Mouse (Mus musculus) ovary, adult 2 months (tissue): ENCODE results near the gene Tex9. TPM values are rescaled to one million over a fixed set of nuclear protein-coding genes. Genes with fewer than 3 reads are reported as not detected.

Experiments used
- polyA plus RNA-seq: library from polyadenylated mRNA; depleted of rRNA; stranded (reverse); fragments of >200 nt; gene quantifications from 2 replicates; pipeline ENCODE4 v1.2.3, GENCODE M21; 2012; rRNA removed

The Tex9 gene
- 2.8 and 3.3 TPM in 2 replicates for polyA plus RNA-seq

DNA sequence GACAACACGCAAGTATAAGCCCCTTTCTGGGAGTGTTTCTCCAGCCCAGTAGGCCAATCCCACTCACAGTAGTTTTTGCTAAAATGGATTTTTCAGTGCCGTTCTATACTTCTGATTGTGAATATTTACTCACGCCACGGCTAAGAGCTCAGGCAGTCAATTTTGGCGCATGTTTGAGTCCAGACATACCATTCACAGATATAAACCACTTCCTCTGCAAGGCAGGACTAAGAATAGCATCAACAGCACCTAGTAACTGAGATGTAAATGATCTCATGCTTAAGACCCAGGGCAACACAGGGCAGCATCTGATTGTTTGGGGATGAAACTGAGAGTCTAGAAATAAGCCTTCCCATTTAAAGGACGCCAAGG, at the start of gene Tex9:
Gene Tex9 (minus strand): TSS at position 19 of the 372 bp plus-strand sequence.

DNA sequence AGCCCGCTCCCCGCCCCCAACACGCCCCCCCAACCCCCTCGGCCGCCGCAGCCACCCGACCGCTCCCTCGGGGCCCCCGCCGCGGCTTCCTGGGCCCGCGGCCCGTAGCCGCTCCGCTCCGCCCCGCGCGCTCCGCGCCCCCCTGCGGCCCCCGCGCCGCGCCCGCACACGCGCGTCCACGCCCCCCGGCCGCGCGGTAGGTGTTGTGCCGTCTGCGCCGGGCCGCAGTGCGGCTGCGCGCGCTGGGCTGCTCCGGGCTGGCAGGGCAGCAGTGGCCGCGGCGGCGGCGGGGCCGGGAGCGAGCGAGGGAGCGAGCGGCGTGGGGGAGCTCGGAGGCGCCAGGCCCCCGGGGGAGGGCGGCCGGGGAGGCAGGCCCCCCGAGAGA, 40.0 kb upstream of the Tex9 start, which contains the start of gene Rfx7:
Gene Rfx7 (plus strand): TSS at position 245 of the 385 bp plus-strand sequence.

DNA sequence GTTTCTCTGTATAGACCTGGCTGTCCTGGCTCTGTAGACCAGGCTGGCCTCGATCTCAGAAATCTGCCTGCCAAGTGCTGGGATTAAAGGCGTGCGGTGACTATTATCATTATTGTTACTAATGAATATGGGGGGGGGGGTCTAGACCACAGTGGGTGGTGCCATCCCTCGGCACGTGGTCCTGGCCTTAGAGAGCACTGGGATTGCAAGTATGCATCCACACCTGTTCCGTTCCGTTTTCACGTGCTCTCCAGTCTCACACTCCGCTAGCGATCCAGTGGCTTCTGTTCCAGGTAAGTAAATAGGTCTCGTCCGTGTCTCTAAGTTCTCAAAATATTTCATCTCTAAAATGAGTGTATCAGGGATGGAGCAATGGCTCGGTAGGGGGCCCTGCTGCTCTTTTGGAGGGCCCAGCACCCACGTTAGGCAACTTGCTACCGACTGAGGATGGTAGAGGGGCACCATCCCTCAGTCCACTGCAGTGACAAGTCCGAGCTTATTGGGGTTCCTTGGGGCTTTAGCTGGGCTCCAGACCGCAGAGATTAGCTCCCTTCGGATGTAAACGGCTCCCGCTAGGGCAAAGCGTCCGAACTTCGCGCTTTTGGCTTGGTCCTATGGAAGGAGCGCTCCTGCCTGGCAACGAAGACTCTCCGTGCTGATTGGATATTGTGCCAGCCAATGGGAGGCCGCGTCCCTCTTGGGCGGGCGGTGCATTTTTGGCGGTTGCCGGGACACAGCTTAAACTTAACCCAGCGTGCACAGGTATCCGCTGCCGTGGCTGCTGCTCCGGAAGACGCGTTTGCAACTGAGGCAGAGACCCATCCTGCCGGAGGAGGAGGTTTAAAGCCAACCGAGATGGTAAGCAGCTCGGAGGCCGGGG, 54.0 kb downstream of the Tex9 start, which contains the start of gene Mns1:
Gene Mns1 (plus strand): TSS at position 190 of the 880 bp plus-strand sequence.

Other genes starting within 250 kb of the Tex9 start
- 8.8 and 9.1 TPM in 2 replicates for gene Zfp280d, start 217.4 kb downstream of the Tex9 start, polyA plus RNA-seq
- gene Mns1, start 54.2 kb downstream of the Tex9 start, polyA plus RNA-seq = 1.7 and 1.9 TPM in 2 replicates
- 5.8 and 7.3 TPM in 2 replicates for gene Rfx7, start 40.0 kb upstream of the Tex9 start, polyA plus RNA-seq
- 149 and 175 TPM in 2 replicates for gene Nedd4, start 170.1 kb upstream of the Tex9 start, polyA plus RNA-seq